Mouse (Mus musculus) myocyte (in vitro differentiated cells): Measurements from ENCODE around the gene Cbx1.

Experiments
- E2F4 ChIP-seq: IDR thresholded peaks from one replicate; pipeline ENCODE4 v1.6.1; 2011; ENCODE audit warnings: mild to moderate bottlenecking, control low read depth, moderate library complexity; ENCODE audit not compliant: insufficient read depth
- MAX ChIP-seq: IDR thresholded peaks from one replicate; pipeline ENCODE4 v1.6.1; 2011; ENCODE audit warnings: low read depth, mild to moderate bottlenecking, control low read depth
- POLR2A ChIP-seq: IDR thresholded peaks from one replicate; pipeline ENCODE4 v1.6.1; 2011; ENCODE audit warnings: low read depth, mild to moderate bottlenecking, control low read depth, moderate library complexity; ENCODE audit not compliant: insufficient read length
- TCF12 ChIP-seq: IDR thresholded peaks from one replicate; pipeline ENCODE4 v1.6.1; 2011; ENCODE audit warnings: mild to moderate bottlenecking, control low read depth; ENCODE audit not compliant: poor library complexity, insufficient read depth, severe bottlenecking

- no peak for TF ChIP-seq TCF12
- peak; percentile 63 for TF ChIP-seq POLR2A
- TF ChIP-seq E2F4 = no peak
- no peak for TF ChIP-seq MAX
Measured at GRCm38 (mm10) chr11:96829813-96830538, 41.0 kb downstream of the Cbx1 start, which contains the start of gene Nfe2l1.
